Mouse (Mus musculus) embryo, embryonic 10 days (tissue): ENCODE measurements around the gene Rbm8a2.

Experiments
- DNase-seq: peaks from one replicate; pipeline ENCODE4 v3.0.0-alpha.2; 2015; ENCODE audit warnings: low spot score

Gene Rbm8a2

GRCm38 (mm10) chr1:175931391-175931790, 47.5 kb downstream of the Rbm8a2 start:
- no peak for DNase-seq
